Mouse (Mus musculus): ENCODE results near the gene Celf1. TPM values are rescaled to one million over a fixed set of nuclear protein-coding genes. Genes with fewer than 3 reads are reported as not detected.
"Not testable (repeated sequence)": the region's sequence is repeated elsewhere in the genome, so short reads cannot be mapped to it uniquely, and the experiment has no call there.

The Celf1 gene
- polyA plus RNA-seq, 1 experiment from 2014 or later: 156 TPM

- no peaks in the 10 kb centered on the region for H3K9me3 ChIP-seq
- no peaks in the 10 kb centered on the region for H3K27me3 ChIP-seq (ENCODE audit: poor library complexity, severe bottlenecking)
- no peak for DNase-seq (ENCODE audit: extremely low spot score, low spot score)
- 91% methylated on average over 2 of the region's 2 CpGs for WGBS
- H3K27ac ChIP-seq: no peak overlapping the region
- no peak overlapping the region for H3K4me3 ChIP-seq
- peaks cover 13% of the 10 kb centered on the region; the same call in 1 of the 2 replicates for H3K4me1 ChIP-seq
- peaks cover 94% of the 10 kb centered on the region for H3K36me3 ChIP-seq (replicated peaks)
These were observed 73.7 kb downstream of the Celf1 start for GRCm38 (mm10) chr2:91013881-91014280.

- no peak for DNase-seq (ENCODE audit: extremely low spot score, low spot score)
- peaks cover 13% of the 10 kb centered on the region; the same call in 1 of the 2 replicates for H3K4me1 ChIP-seq
- no peak overlapping the region for H3K27ac ChIP-seq
- peaks cover 92% of the 10 kb centered on the region for H3K36me3 ChIP-seq (replicated peaks)
- H3K9me3 ChIP-seq: no peaks in the 10 kb centered on the region
- no peaks in the 10 kb centered on the region for H3K27me3 ChIP-seq (ENCODE audit: poor library complexity, severe bottlenecking)
- 90% methylated on average over 4 of the region's 4 CpGs for WGBS
- no peak overlapping the region for H3K4me3 ChIP-seq
These were observed 75.2 kb downstream of the Celf1 start for GRCm38 (mm10) chr2:91015386-91015785.

- WGBS: 87% methylated on average over 8 of the region's 8 CpGs
- Histone ChIP-seq H3K4me1 (peaks cover 13% of the 10 kb centered on the region; the same call in 1 of the 2 replicates), H3K27me3 (ENCODE audit: poor library complexity, severe bottlenecking) (no peaks in the 10 kb centered on the region), H3K27ac (no peak overlapping the region), H3K4me3 (no peak overlapping the region), H3K9me3 (no peaks in the 10 kb centered on the region), H3K36me3 (replicated peaks) (peaks cover 83% of the 10 kb centered on the region)
- DNase-seq (ENCODE audit: extremely low spot score, low spot score): no peak
These were observed 78.0 kb downstream of the Celf1 start for GRCm38 (mm10) chr2:91018061-91018788.

GRCm38 (mm10) chr2:91019911-91020310 lies 79.7 kb downstream of the Celf1 start:
- Histone ChIP-seq H3K27me3 (ENCODE audit: poor library complexity, severe bottlenecking) (no peaks in the 10 kb centered on the region), H3K27ac (no peak overlapping the region), H3K4me1 (peaks cover 13% of the 10 kb centered on the region; the same call in 1 of the 2 replicates), H3K9me3 (no peaks in the 10 kb centered on the region), H3K4me3 (no peak overlapping the region), H3K36me3 (replicated peaks) (peaks cover 70% of the 10 kb centered on the region)
- WGBS: 95% methylated on average over 3 of the region's 3 CpGs
- DNase-seq (ENCODE audit: extremely low spot score, low spot score): no peak

GRCm38 (mm10) chr2:91022266-91022665 lies 82.1 kb downstream of the Celf1 start:
- H3K27ac ChIP-seq; H3K9me3 ChIP-seq; DNase-seq (ENCODE audit: extremely low spot score, low spot score); H3K4me1 ChIP-seq; H3K4me3 ChIP-seq; H3K27me3 ChIP-seq (ENCODE audit: poor library complexity, severe bottlenecking): not testable (repeated sequence)
- WGBS: 96% methylated on average over 7 of the region's 7 CpGs
- peaks cover 48% of the 10 kb centered on the region for H3K36me3 ChIP-seq (replicated peaks)

- H3K27me3 ChIP-seq (ENCODE audit: poor library complexity, severe bottlenecking): no peaks in the 10 kb centered on the region
These were observed 82.9 kb downstream of the Celf1 start for GRCm38 (mm10) chr2:91023131-91023530.

GRCm38 (mm10) chr2:91023956-91024355 lies 83.8 kb downstream of the Celf1 start:
- Histone ChIP-seq H3K27ac (no peak overlapping the region), H3K9me3 (no peaks in the 10 kb centered on the region), H3K27me3 (ENCODE audit: poor library complexity, severe bottlenecking) (no peaks in the 10 kb centered on the region), H3K36me3 (replicated peaks) (peaks cover 35% of the 10 kb centered on the region), H3K4me1 (no peaks in the 10 kb centered on the region), H3K4me3 (no peak overlapping the region)
- WGBS: 90% methylated on average over 1 of the region's 1 CpGs
- no peak for DNase-seq (ENCODE audit: extremely low spot score, low spot score)

More at GRCm38 (mm10) chr2:91023131-91023530, 82.9 kb downstream of the Celf1 start:
- Histone ChIP-seq H3K4me3 (no peak overlapping the region), H3K4me1 (no peaks in the 10 kb centered on the region), H3K27ac (no peak overlapping the region), H3K36me3 (replicated peaks) (peaks cover 40% of the 10 kb centered on the region), H3K9me3 (no peaks in the 10 kb centered on the region)
- WGBS: 78% methylated on average over 2 of the region's 2 CpGs
- no peak for DNase-seq (ENCODE audit: extremely low spot score, low spot score)

GRCm38 (mm10) chr2:91025081-91025516 lies 84.9 kb downstream of the Celf1 start:
- H3K9me3 ChIP-seq: no peaks in the 10 kb centered on the region
- no peaks in the 10 kb centered on the region for H3K27me3 ChIP-seq (ENCODE audit: poor library complexity, severe bottlenecking)

GRCm38 (mm10) chr2:91026491-91026890 lies 86.3 kb downstream of the Celf1 start:
- Histone ChIP-seq H3K27me3 (ENCODE audit: poor library complexity, severe bottlenecking) (no peaks in the 10 kb centered on the region), H3K36me3 (replicated peaks) (peaks cover 12% of the 10 kb centered on the region), H3K27ac (no peak overlapping the region), H3K4me1 (no peaks in the 10 kb centered on the region), H3K4me3 (no peak overlapping the region), H3K9me3 (no peaks in the 10 kb centered on the region)
- DNase-seq (ENCODE audit: extremely low spot score, low spot score): no peak
- WGBS: 77% methylated on average over 1 of the region's 1 CpGs

More at GRCm38 (mm10) chr2:91025081-91025516, 84.9 kb downstream of the Celf1 start:
- H3K4me1 ChIP-seq: no peaks in the 10 kb centered on the region
- no peak overlapping the region for H3K4me3 ChIP-seq
- DNase-seq (ENCODE audit: extremely low spot score, low spot score): no peak
- no peak overlapping the region for H3K27ac ChIP-seq
- peaks cover 25% of the 10 kb centered on the region for H3K36me3 ChIP-seq (replicated peaks)
- 95% methylated on average over 1 of the region's 1 CpGs for WGBS

GRCm38 (mm10) chr2:91027391-91028214 lies 87.4 kb downstream of the Celf1 start:
- Histone ChIP-seq H3K27me3 (ENCODE audit: poor library complexity, severe bottlenecking) (no peaks in the 10 kb centered on the region), H3K4me3 (no peak overlapping the region), H3K36me3 (replicated peaks) (peaks cover 6% of the 10 kb centered on the region; the same call in 1 of the 2 replicates), H3K27ac (no peak overlapping the region), H3K4me1 (no peaks in the 10 kb centered on the region), H3K9me3 (no peaks in the 10 kb centered on the region)
- DNase-seq (ENCODE audit: extremely low spot score, low spot score): no peak
- 88% methylated on average over 9 of the region's 9 CpGs for WGBS

- 84% methylated on average over 4 of the region's 4 CpGs for WGBS
- no peak overlapping the region for H3K4me3 ChIP-seq
- H3K27ac ChIP-seq: no peak overlapping the region
These were observed 91.0 kb downstream of the Celf1 start for GRCm38 (mm10) chr2:91031216-91031615.

GRCm38 (mm10) chr2:91033000-91033399 lies 92.8 kb downstream of the Celf1 start:
- Histone ChIP-seq H3K4me3 (no peak overlapping the region), H3K4me1 (0 out of 2 replicates have a peak, but pooled peaks cover 5% of the 10 kb centered on the region), H3K27me3 (ENCODE audit: poor library complexity, severe bottlenecking) (no peaks in the 10 kb centered on the region), H3K9me3 (no peaks in the 10 kb centered on the region), H3K27ac (no peak overlapping the region), H3K36me3 (replicated peaks) (no peaks in the 10 kb centered on the region)
- no peak for DNase-seq (ENCODE audit: extremely low spot score, low spot score)
- 13% methylated on average over 3 of the region's 3 CpGs for WGBS

More at GRCm38 (mm10) chr2:91031216-91031615, 91.0 kb downstream of the Celf1 start:
- DNase-seq (ENCODE audit: extremely low spot score, low spot score): no peak
- Histone ChIP-seq H3K4me1 (0 out of 2 replicates have a peak, but pooled peaks cover 5% of the 10 kb centered on the region), H3K36me3 (replicated peaks) (no peaks in the 10 kb centered on the region), H3K9me3 (no peaks in the 10 kb centered on the region), H3K27me3 (ENCODE audit: poor library complexity, severe bottlenecking) (no peaks in the 10 kb centered on the region)

All from forebrain, embryonic 10.5 days (tissue).